Mouse (Mus musculus): ENCODE results near the gene Rasgef1a. TPM values are rescaled to one million over a fixed set of nuclear protein-coding genes. Genes with fewer than 3 reads are reported as not detected.

The Rasgef1a gene
- 0.13 and 0.14 TPM in 2 replicates for polyA plus RNA-seq (2014; fragmentation: Nextera tagmentation; extraction: Ambion mirVana)

DNA sequence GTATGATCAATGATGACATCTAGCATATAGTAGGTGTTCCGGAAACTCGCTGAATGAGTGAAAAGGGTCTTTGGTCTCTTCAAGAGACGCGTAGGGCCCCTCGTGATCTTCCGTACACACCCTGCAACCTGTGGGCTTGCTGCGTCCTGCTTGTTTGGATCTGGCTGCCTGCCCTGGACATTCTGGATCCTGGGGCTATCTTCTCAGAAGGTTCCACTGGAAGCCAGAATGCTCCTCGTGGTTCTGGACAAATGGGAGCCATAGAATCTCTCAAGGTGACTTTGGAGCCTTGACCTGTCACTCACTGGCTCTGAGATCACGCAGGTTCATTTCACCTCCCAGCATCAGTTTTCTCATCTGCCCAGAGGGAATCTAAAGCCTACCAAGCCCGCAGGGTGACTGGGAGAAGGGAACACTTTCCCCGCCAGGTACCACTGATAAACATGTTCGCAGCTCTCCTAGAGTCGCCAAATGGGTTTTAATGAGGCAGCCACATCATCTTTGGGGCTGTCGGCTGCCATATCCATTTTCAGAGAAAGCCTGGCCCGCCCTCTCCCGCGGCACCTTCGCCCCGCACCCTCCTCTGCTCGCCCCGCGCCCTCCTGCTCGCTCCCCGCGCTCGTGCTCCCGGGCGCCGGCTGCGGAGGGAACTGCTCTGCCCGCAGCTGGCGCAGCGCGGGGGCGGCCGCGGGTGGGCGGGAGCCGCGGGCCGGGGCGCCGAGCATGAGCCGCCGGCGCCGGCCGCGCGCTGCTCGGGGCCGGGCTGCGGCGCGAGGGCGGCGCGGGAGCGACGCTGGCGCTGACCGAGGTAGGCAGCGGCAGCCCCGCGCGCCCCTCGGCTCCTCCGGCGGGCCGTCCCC is at the start of gene Rasgef1a:
Gene Rasgef1a, plus strand, starts transcription at position 683 of the 860 bp plus-strand sequence.
- no peaks in the 10 kb centered on the region for H3K9me3 ChIP-seq (ENCODE audit: control insufficient read depth, low read length)
- DNase-seq (ENCODE audit: low spot score) (peak; percentile 37), ATAC-seq (ENCODE audit: insufficient read depth, low FRiP score, low TSS enrichment) (no peak)
- peaks cover 3% of the 10 kb centered on the region; the same call in 1 of the 2 replicates for H3K4me1 ChIP-seq (ENCODE audit: control insufficient read depth, insufficient read depth, low read length)
- WGBS = 11% methylated on average over 68 of the region's 70 CpGs
- H3K4me2 ChIP-seq (ENCODE audit: low read depth) = peak within 1 kb of the TSS; percentile 83
- no peak within 1 kb of the TSS for H3K27ac ChIP-seq (ENCODE audit: low read depth, low read length)
- no peaks in the 10 kb centered on the region for H3K36me3 ChIP-seq (ENCODE audit: control insufficient read depth, insufficient read depth, low read length)
- peak within 1 kb of the TSS; percentile 47 for H3K4me3 ChIP-seq (ENCODE audit: low read depth, low read length)
- peaks cover 29% of the 10 kb centered on the region for H3K27me3 ChIP-seq (ENCODE audit: control insufficient read depth, insufficient read depth, low read length)
- H3K9ac ChIP-seq (ENCODE audit: low read length) = peak within 1 kb of the TSS; percentile 54; the same call in 1 of the 2 replicates

DNA sequence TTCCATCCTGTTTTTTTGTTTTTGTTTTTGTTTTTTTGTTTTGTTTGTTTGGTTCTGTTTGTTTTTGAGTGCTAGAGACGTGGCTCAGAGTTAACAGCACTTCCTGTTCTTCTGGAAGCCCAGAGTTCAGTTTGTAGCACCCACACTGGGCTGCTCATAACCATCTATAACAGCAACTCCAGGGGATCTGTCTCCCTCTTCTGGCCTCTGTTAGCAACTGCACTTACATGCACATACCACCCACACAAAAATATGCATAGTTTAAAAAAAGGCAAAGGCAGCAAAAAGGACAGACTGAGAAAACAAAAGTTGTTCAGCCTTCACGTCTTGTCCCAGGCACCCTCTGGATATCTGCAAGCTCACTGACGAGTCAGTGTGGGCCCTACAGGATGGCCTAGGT is 48.0 kb upstream of the Rasgef1a start:
- Histone ChIP-seq H3K9me3 (ENCODE audit: control insufficient read depth, low read length) (no peaks in the 10 kb centered on the region), H3K4me3 (ENCODE audit: low read depth, low read length) (no peak overlapping the region), H3K27me3 (ENCODE audit: control insufficient read depth, insufficient read depth, low read length) (no peaks in the 10 kb centered on the region), H3K4me2 (ENCODE audit: low read depth) (no peak overlapping the region), H3K27ac (ENCODE audit: low read depth, low read length) (no peak overlapping the region), H3K9ac (ENCODE audit: low read length) (no peak overlapping the region), H3K36me3 (ENCODE audit: control insufficient read depth, insufficient read depth, low read length) (no peaks in the 10 kb centered on the region), H3K4me1 (ENCODE audit: control insufficient read depth, insufficient read depth, low read length) (no peaks in the 10 kb centered on the region)
- DNase-seq (ENCODE audit: low spot score) (no peak), ATAC-seq (ENCODE audit: insufficient read depth, low FRiP score, low TSS enrichment) (no peak)
- WGBS = 83% methylated on average over 3 of the region's 3 CpGs

DNA sequence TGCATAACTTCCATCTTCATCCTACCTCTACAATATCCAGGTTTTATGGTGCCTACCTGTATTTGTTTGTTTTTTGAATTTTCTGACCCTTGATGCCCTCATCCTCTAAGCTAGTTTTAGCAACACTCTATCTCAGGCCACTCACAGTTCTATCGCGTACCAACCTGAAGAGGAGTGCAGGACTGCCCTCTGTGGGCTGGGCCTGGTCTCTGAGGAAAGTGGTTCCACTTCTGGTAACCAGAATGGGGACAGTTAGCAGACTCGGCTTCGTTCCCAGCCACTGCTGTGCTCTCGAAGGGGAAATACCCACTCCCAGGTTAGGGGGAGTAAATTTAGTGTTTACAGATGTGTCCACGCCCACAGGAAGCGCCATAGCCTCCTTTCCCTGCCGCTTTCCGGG is 44.5 kb upstream of the Rasgef1a start:
- Histone ChIP-seq H3K27me3 (ENCODE audit: control insufficient read depth, insufficient read depth, low read length) (no peaks in the 10 kb centered on the region), H3K4me3 (ENCODE audit: low read depth, low read length) (no peak overlapping the region), H3K27ac (ENCODE audit: low read depth, low read length) (no peak overlapping the region), H3K9ac (ENCODE audit: low read length) (no peak overlapping the region), H3K4me1 (ENCODE audit: control insufficient read depth, insufficient read depth, low read length) (no peaks in the 10 kb centered on the region), H3K4me2 (ENCODE audit: low read depth) (no peak overlapping the region), H3K36me3 (ENCODE audit: control insufficient read depth, insufficient read depth, low read length) (no peaks in the 10 kb centered on the region), H3K9me3 (ENCODE audit: control insufficient read depth, low read length) (no peaks in the 10 kb centered on the region)
- DNase-seq (ENCODE audit: low spot score) (no peak), ATAC-seq (ENCODE audit: insufficient read depth, low FRiP score, low TSS enrichment) (no peak)
- 46% methylated on average over 9 of the region's 9 CpGs for WGBS

DNA sequence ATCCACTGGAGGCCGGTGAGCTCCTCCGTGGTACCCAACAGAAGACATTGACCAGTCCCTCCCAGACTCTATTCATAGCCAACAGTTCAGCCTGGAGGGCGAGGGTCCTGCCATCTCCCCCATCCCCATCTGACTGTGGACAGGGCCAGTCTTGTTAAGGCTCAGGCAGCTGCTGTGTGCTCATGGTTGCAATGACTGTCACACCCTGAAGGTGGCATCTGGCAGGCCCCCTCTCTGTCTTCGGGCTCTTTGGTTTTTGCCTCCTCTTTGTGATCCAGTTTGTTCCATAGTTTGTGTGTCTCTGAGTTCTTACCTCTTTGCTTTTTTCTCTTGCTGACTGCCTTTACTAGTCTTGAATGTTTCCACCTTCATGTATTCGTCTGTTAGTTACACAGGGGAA is 24.1 kb upstream of the Rasgef1a start:
- Histone ChIP-seq H3K27me3 (ENCODE audit: control insufficient read depth, insufficient read depth, low read length) (no peaks in the 10 kb centered on the region), H3K4me2 (ENCODE audit: low read depth) (no peak overlapping the region), H3K36me3 (ENCODE audit: control insufficient read depth, insufficient read depth, low read length) (no peaks in the 10 kb centered on the region), H3K4me3 (ENCODE audit: low read depth, low read length) (no peak overlapping the region), H3K4me1 (ENCODE audit: control insufficient read depth, insufficient read depth, low read length) (no peaks in the 10 kb centered on the region), H3K9ac (ENCODE audit: low read length) (no peak overlapping the region), H3K9me3 (ENCODE audit: control insufficient read depth, low read length) (no peaks in the 10 kb centered on the region), H3K27ac (ENCODE audit: low read depth, low read length) (no peak overlapping the region)
- DNase-seq (ENCODE audit: low spot score) = no peak
- 63% methylated on average over 5 of the region's 5 CpGs for WGBS
- ATAC-seq (ENCODE audit: insufficient read depth, low FRiP score, low TSS enrichment) = no peak

DNA sequence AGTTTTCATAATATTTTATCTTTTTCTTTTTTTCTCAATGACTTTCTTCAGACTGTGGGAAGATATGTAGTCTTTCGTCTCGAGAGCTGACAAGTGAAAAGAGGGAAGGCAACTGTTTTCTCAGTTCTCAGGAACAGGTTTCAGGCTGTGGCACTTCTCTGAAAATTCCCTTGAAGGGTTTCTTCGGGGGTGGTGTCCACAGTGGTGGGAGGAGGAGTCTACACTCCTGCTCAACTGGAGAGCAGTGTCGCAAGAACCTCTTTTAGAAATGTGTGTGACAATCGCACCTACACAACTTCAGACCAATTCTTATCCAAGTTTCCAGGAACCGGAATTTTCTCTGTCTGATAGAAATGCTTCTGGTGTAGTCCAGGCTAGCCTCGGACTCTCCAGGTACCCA is 22.0 kb upstream of the Rasgef1a start:
- Histone ChIP-seq H3K9ac (ENCODE audit: low read length) (no peak overlapping the region), H3K27ac (ENCODE audit: low read depth, low read length) (no peak overlapping the region), H3K36me3 (ENCODE audit: control insufficient read depth, insufficient read depth, low read length) (no peaks in the 10 kb centered on the region), H3K4me3 (ENCODE audit: low read depth, low read length) (no peak overlapping the region), H3K4me1 (ENCODE audit: control insufficient read depth, insufficient read depth, low read length) (no peaks in the 10 kb centered on the region), H3K27me3 (ENCODE audit: control insufficient read depth, insufficient read depth, low read length) (no peaks in the 10 kb centered on the region), H3K9me3 (ENCODE audit: control insufficient read depth, low read length) (no peaks in the 10 kb centered on the region), H3K4me2 (ENCODE audit: low read depth) (no peak overlapping the region)
- DNase-seq (ENCODE audit: low spot score) (no peak), ATAC-seq (ENCODE audit: insufficient read depth, low FRiP score, low TSS enrichment) (no peak)
- WGBS = 87% methylated on average over 7 of the region's 7 CpGs

DNA sequence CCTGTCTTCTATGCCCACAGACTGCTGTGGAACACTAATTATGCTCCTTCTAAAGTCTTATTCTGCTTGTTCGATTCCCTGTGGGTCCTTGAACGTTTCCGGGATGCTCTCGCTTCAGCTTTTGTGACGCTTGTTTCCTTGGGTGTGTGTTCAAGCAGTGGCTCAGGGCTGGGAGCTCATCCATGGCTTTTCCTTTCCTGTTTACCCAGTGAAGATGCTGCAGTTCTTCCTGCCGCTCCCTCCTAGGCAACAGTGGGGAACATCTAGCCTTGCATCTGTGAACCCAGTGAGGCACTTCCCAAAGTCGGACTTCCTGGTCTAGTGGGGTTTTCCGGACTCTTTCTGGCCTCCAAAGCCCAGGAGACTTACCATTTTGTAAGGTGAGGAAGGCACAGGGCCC is 20.6 kb upstream of the Rasgef1a start:
- no peaks in the 10 kb centered on the region for H3K4me1 ChIP-seq (ENCODE audit: control insufficient read depth, insufficient read depth, low read length)
- no peaks in the 10 kb centered on the region for H3K36me3 ChIP-seq (ENCODE audit: control insufficient read depth, insufficient read depth, low read length)
- H3K9me3 ChIP-seq (ENCODE audit: control insufficient read depth, low read length) = no peaks in the 10 kb centered on the region
- ATAC-seq (ENCODE audit: insufficient read depth, low FRiP score, low TSS enrichment) = no peak
- 82% methylated on average over 8 of the region's 8 CpGs for WGBS
- H3K4me2 ChIP-seq (ENCODE audit: low read depth) = no peak overlapping the region
- H3K27ac ChIP-seq (ENCODE audit: low read depth, low read length) = no peak overlapping the region
- H3K27me3 ChIP-seq (ENCODE audit: control insufficient read depth, insufficient read depth, low read length) = no peaks in the 10 kb centered on the region
- DNase-seq (ENCODE audit: low spot score) = no peak
- H3K9ac ChIP-seq (ENCODE audit: low read length) = no peak overlapping the region
- H3K4me3 ChIP-seq (ENCODE audit: low read depth, low read length) = no peak overlapping the region

DNA sequence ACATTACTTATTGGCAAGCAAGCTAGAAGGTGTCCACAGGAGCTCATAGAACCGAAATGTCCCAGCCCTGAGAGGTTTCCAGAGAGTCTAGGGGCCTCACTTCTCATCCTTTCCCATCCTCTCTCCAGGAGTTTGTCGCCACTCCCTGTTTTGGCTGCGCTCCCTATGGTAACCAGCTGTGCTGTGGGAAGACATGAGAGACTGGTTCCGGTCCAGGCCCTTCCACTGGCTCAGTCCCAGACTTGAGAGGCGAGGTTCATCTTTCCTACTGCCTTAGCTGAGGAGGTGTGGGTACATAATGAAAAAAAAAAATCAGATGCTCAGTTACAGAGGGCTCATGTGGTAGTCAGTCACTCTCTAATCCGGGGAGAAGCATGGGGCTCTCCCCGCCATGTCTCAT is 19.9 kb upstream of the Rasgef1a start:
- H3K4me3 ChIP-seq (ENCODE audit: low read depth, low read length) = no peak overlapping the region
- H3K4me2 ChIP-seq (ENCODE audit: low read depth) = no peak overlapping the region
- H3K4me1 ChIP-seq (ENCODE audit: control insufficient read depth, insufficient read depth, low read length) = no peaks in the 10 kb centered on the region
- H3K27ac ChIP-seq (ENCODE audit: low read depth, low read length) = no peak overlapping the region
- H3K9me3 ChIP-seq (ENCODE audit: control insufficient read depth, low read length) = no peaks in the 10 kb centered on the region
- H3K36me3 ChIP-seq (ENCODE audit: control insufficient read depth, insufficient read depth, low read length) = no peaks in the 10 kb centered on the region
- 83% methylated on average over 7 of the region's 7 CpGs for WGBS
- DNase-seq (ENCODE audit: low spot score) = no peak
- H3K27me3 ChIP-seq (ENCODE audit: control insufficient read depth, insufficient read depth, low read length) = no peaks in the 10 kb centered on the region
- H3K9ac ChIP-seq (ENCODE audit: low read length) = no peak overlapping the region
- ATAC-seq (ENCODE audit: insufficient read depth, low FRiP score, low TSS enrichment) = no peak

DNA sequence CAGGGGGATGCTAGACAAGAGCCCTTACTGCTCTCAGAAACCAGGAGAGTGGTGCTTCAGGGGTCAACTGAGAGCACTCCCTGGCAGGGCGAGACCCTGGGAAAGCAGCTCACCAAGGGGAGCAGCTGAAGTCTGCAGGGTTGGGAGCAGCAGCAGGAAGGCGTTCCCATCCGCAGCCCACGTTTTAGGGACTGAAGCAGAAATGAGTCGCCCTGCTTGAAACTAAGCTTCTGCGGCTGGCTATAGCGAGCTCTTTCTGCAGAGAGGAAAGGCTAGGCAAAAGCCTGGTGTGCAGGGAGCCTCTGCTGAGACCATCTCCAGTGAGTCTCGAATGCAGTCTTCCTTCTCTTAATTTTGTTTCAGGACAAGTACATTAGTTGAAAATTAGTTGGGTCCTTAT is 19.3 kb upstream of the Rasgef1a start:
- Histone ChIP-seq H3K27me3 (ENCODE audit: control insufficient read depth, insufficient read depth, low read length) (no peaks in the 10 kb centered on the region), H3K4me1 (ENCODE audit: control insufficient read depth, insufficient read depth, low read length) (no peaks in the 10 kb centered on the region), H3K36me3 (ENCODE audit: control insufficient read depth, insufficient read depth, low read length) (no peaks in the 10 kb centered on the region), H3K4me3 (ENCODE audit: low read depth, low read length) (no peak overlapping the region), H3K4me2 (ENCODE audit: low read depth) (no peak overlapping the region), H3K9me3 (ENCODE audit: control insufficient read depth, low read length) (no peaks in the 10 kb centered on the region), H3K9ac (ENCODE audit: low read length) (no peak overlapping the region), H3K27ac (ENCODE audit: low read depth, low read length) (no peak overlapping the region)
- 65% methylated on average over 8 of the region's 8 CpGs for WGBS
- DNase-seq (ENCODE audit: low spot score) (no peak), ATAC-seq (ENCODE audit: insufficient read depth, low FRiP score, low TSS enrichment) (no peak)

DNA sequence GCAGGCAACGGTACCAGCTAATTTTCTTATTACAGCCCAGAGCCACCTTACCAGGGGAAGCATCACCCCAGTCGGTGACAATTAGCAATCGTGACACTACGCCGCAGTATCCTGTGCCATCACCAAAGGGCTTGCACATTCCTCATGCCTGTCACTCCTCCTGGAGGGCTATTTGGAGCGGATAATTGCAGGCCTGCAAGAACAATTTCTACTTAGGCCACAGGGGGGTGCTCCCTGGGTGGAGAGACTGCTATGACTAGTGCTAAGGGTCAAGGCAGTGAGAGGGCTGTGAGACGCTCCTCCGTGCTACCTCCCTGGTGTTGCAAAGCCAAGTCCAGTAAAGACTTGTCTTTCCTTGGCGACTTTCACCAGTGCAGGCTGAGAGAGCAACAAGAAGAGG is 16.1 kb upstream of the Rasgef1a start:
- no peak overlapping the region for H3K27ac ChIP-seq (ENCODE audit: low read depth, low read length)
- no peaks in the 10 kb centered on the region for H3K4me1 ChIP-seq (ENCODE audit: control insufficient read depth, insufficient read depth, low read length)
- H3K4me3 ChIP-seq (ENCODE audit: low read depth, low read length) = no peak overlapping the region
- DNase-seq (ENCODE audit: low spot score) = no peak
- no peak overlapping the region for H3K9ac ChIP-seq (ENCODE audit: low read length)
- no peaks in the 10 kb centered on the region for H3K36me3 ChIP-seq (ENCODE audit: control insufficient read depth, insufficient read depth, low read length)
- ATAC-seq (ENCODE audit: insufficient read depth, low FRiP score, low TSS enrichment) = no peak
- H3K27me3 ChIP-seq (ENCODE audit: control insufficient read depth, insufficient read depth, low read length) = no peaks in the 10 kb centered on the region
- WGBS = 41% methylated on average over 9 of the region's 9 CpGs
- no peak overlapping the region for H3K4me2 ChIP-seq (ENCODE audit: low read depth)
- H3K9me3 ChIP-seq (ENCODE audit: control insufficient read depth, low read length) = no peaks in the 10 kb centered on the region

Measured in neural tube, embryonic 11.5 days (tissue).